Mouse (Mus musculus): Measurements from ENCODE around the gene Adgrl3. TPM values are rescaled to one million over a fixed set of nuclear protein-coding genes. Genes with fewer than 3 reads are reported as not detected.

Gene Adgrl3
- polyA plus RNA-seq, 1 experiment: 15.8 TPM

DNA sequence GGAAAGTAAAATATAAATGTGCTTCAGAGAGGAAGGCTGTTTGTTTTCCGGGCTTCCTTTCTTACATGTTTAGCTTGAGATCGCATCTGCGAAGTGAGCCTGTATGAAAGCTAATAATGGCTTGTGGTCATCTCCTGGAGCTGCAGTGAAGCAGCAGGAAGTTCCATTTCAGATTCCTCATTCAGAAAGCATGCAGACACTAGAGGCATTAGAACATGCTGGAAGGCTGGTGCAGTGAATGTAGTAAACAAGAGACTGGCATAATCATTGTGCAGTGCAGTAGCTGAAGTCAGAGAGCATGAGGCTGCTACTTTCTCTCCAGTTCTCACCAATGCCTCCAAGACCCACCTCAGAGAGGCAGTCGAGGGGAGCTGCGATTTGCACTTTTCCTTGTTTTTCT lies 601.2 kb downstream of the Adgrl3 start:
- H3K4me3 ChIP-seq: no peak overlapping the region

GRCm38 (mm10) chr5:81621715-81622114 lies 601.8 kb downstream of the Adgrl3 start:
- H3ac ChIP-seq (ENCODE audit: control insufficient read depth, insufficient read length): no peak overlapping the region
- H3K4me3 ChIP-seq: no peak overlapping the region
- H3K27me3 ChIP-seq (ENCODE audit: control insufficient read depth, insufficient read depth, insufficient read length): no peaks in the 10 kb centered on the region
- H3K79me2 ChIP-seq (ENCODE audit: control insufficient read depth, insufficient read depth): no peaks in the 10 kb centered on the region
- no peak for TF ChIP-seq MYOD1 (IDR thresholded peaks at IDR 0.05; ENCODE audit: control insufficient read depth in 1 of 3, insufficient read length in 2 of 3, low read depth in 2 of 3)
- TF ChIP-seq TCF3 (IDR thresholded peaks at IDR 0.05; ENCODE audit: insufficient read length, low read depth): no peak
- no peak for TF ChIP-seq SRF (IDR thresholded peaks at IDR 0.05; ENCODE audit: control insufficient read depth, insufficient read length, low read depth)
- TF ChIP-seq REST (IDR thresholded peaks at IDR 0.05; ENCODE audit: insufficient read depth, insufficient read length): no peak
- no peak for TF ChIP-seq TCF12 (IDR thresholded peaks at IDR 0.05; ENCODE audit: insufficient read depth, poor library complexity, severe bottlenecking)
- no peak for TF ChIP-seq MYOG (IDR thresholded peaks at IDR 0.05; ENCODE audit: control insufficient read depth in 1 of 3, insufficient read depth in 1 of 3, insufficient read length in 2 of 3, low read depth in 2 of 3)
- TF ChIP-seq USF1 (IDR thresholded peaks at IDR 0.05; ENCODE audit: low read depth): no peak
- no peaks in the 10 kb centered on the region for H3K36me3 ChIP-seq (ENCODE audit: control insufficient read depth, insufficient read depth)
- H3K4me2 ChIP-seq (ENCODE audit: low read depth): no peak overlapping the region

More for the DNA sequence above, 601.2 kb downstream of the Adgrl3 start:
- no peaks in the 10 kb centered on the region for H3K36me3 ChIP-seq (ENCODE audit: control insufficient read depth, insufficient read depth)
- H3ac ChIP-seq (ENCODE audit: control insufficient read depth, insufficient read length): no peak overlapping the region
- H3K27me3 ChIP-seq (ENCODE audit: control insufficient read depth, insufficient read depth, insufficient read length): no peaks in the 10 kb centered on the region
- no peak overlapping the region for H3K4me2 ChIP-seq (ENCODE audit: low read depth)
- TF ChIP-seq MAX (IDR thresholded peaks at IDR 0.05; ENCODE audit: low read depth) (no peak), POLR2AphosphoS2 (IDR thresholded peaks at IDR 0.05; ENCODE audit: insufficient read length, low read depth) (no peak), SRF (IDR thresholded peaks at IDR 0.05; ENCODE audit: control insufficient read depth, insufficient read length, low read depth) (no peak), CEBPB (IDR thresholded peaks at IDR 0.05; ENCODE audit: insufficient read depth, poor library complexity, severe bottlenecking) (no peak), MYOG (IDR thresholded peaks at IDR 0.05; ENCODE audit: control insufficient read depth in 1 of 3, insufficient read depth in 1 of 3, insufficient read length in 2 of 3, low read depth in 2 of 3) (no peak), POLR2A (IDR thresholded peaks at IDR 0.05; ENCODE audit: insufficient read length, low read depth) (no peak), USF1 (IDR thresholded peaks at IDR 0.05; ENCODE audit: low read depth) (no peak)
- H3K79me2 ChIP-seq (ENCODE audit: control insufficient read depth, insufficient read depth): no peaks in the 10 kb centered on the region

DNA sequence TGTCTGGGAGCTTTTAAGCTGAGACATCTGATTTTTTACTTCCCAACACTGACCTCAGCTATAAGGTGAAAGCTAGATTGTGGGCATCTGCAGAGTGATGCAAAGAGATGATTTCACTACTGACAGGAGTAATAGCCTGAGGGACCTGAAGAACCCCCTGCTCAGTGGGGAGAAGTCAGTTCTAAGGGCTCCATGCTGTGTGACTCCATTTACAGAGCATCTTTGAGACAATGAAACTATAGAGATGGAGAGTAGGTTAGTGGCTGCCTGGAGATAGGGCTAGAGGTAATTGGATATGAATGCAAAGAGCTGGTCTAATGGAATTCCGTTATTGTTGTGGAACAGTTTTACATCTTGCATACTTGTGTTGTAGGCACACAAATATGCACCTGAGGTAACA lies 603.9 kb downstream of the Adgrl3 start:
- TF ChIP-seq E2F4 (IDR thresholded peaks at IDR 0.05; ENCODE audit: insufficient read depth): no peak
- no peak for TF ChIP-seq MAX (IDR thresholded peaks at IDR 0.05; ENCODE audit: low read depth)
- TF ChIP-seq POLR2A (IDR thresholded peaks at IDR 0.05; ENCODE audit: insufficient read length, low read depth): no peak
- H3ac ChIP-seq (ENCODE audit: control insufficient read depth, insufficient read length): no peak overlapping the region
- no peaks in the 10 kb centered on the region for H3K27me3 ChIP-seq (ENCODE audit: control insufficient read depth, insufficient read depth, insufficient read length)
- H3K4me2 ChIP-seq (ENCODE audit: low read depth): no peak overlapping the region
- H3K4me3 ChIP-seq: no peak overlapping the region
- H3K79me2 ChIP-seq (ENCODE audit: control insufficient read depth, insufficient read depth): no peaks in the 10 kb centered on the region
- H3K36me3 ChIP-seq (ENCODE audit: control insufficient read depth, insufficient read depth): no peaks in the 10 kb centered on the region

DNA sequence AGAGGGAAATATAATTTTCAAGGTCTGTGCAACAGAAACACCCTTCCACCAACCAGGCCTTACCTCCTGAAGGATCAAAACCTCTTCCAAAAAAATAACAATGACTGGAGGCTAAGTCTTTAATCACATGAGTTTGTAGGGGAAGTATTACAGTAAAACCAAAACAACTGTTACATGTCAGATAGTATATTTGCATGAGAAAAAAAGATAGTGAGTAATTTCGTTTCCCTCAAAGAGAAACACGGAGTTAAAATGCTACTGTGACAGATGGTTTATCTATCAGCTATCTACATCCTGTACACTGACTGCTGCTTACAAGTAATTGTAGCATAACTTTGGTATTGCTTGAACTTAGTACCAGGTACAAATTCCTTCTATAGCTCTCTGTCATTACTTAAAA lies 616.2 kb downstream of the Adgrl3 start:
- H3ac ChIP-seq (ENCODE audit: control insufficient read depth, insufficient read length): no peak overlapping the region
- H3K4me2 ChIP-seq (ENCODE audit: low read depth): no peak overlapping the region
- H3K27me3 ChIP-seq (ENCODE audit: control insufficient read depth, insufficient read depth, insufficient read length): no peaks in the 10 kb centered on the region
- H3K4me3 ChIP-seq: no peak overlapping the region
- no peaks in the 10 kb centered on the region for H3K79me2 ChIP-seq (ENCODE audit: control insufficient read depth, insufficient read depth)
- no peaks in the 10 kb centered on the region for H3K36me3 ChIP-seq (ENCODE audit: control insufficient read depth, insufficient read depth)
- no peak for TF ChIP-seq REST (IDR thresholded peaks at IDR 0.05; ENCODE audit: insufficient read depth, insufficient read length)
- no peak for TF ChIP-seq POLR2A (IDR thresholded peaks at IDR 0.05; ENCODE audit: insufficient read length, low read depth)
- no peak for TF ChIP-seq TCF3 (IDR thresholded peaks at IDR 0.05; ENCODE audit: insufficient read length, low read depth)
- no peak for TF ChIP-seq MYOD1 (IDR thresholded peaks at IDR 0.05; ENCODE audit: control insufficient read depth in 1 of 3, insufficient read length in 2 of 3, low read depth in 2 of 3)
- no peak for TF ChIP-seq MYOG (IDR thresholded peaks at IDR 0.05; ENCODE audit: control insufficient read depth in 1 of 3, insufficient read depth in 1 of 3, insufficient read length in 2 of 3, low read depth in 2 of 3)

DNA sequence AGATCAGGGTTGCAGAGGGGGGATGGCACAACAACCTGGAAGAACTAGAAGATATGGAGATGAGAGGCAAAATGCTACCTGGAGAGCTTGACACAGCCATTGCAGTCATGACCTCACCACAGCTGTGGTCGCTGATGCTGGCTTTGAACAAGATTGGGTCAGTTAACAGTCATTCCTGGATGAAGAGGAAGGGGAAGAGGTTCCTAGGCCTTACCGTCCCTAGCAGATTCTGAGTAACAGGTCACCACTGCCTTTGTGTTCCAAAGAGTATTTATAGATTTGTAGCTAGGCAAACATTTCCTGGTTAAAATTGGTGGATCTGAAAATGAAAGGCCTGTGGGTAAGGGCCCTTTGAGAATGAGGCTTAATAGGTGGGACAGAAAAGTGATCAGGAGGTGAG lies 618.5 kb downstream of the Adgrl3 start:
- H3K4me2 ChIP-seq (ENCODE audit: low read depth): no peak overlapping the region
- no peaks in the 10 kb centered on the region for H3K79me2 ChIP-seq (ENCODE audit: control insufficient read depth, insufficient read depth)
- no peaks in the 10 kb centered on the region for H3K36me3 ChIP-seq (ENCODE audit: control insufficient read depth, insufficient read depth)
- TF ChIP-seq MYOD1 (IDR thresholded peaks at IDR 0.05; ENCODE audit: control insufficient read depth in 1 of 3, insufficient read length in 2 of 3, low read depth in 2 of 3) (no peak), REST (IDR thresholded peaks at IDR 0.05; ENCODE audit: insufficient read depth, insufficient read length) (no peak), MAX (IDR thresholded peaks at IDR 0.05; ENCODE audit: low read depth) (no peak), TCF12 (IDR thresholded peaks at IDR 0.05; ENCODE audit: insufficient read depth, poor library complexity, severe bottlenecking) (no peak), USF1 (IDR thresholded peaks at IDR 0.05; ENCODE audit: low read depth) (no peak), MYOG (IDR thresholded peaks at IDR 0.05; ENCODE audit: control insufficient read depth in 1 of 3, insufficient read depth in 1 of 3, insufficient read length in 2 of 3, low read depth in 2 of 3) (no peak), E2F4 (IDR thresholded peaks at IDR 0.05; ENCODE audit: insufficient read depth) (no peak), SRF (IDR thresholded peaks at IDR 0.05; ENCODE audit: control insufficient read depth, insufficient read length, low read depth) (no peak), TCF3 (IDR thresholded peaks at IDR 0.05; ENCODE audit: insufficient read length, low read depth) (no peak), POLR2AphosphoS2 (IDR thresholded peaks at IDR 0.05; ENCODE audit: insufficient read length, low read depth) (no peak), CEBPB (IDR thresholded peaks at IDR 0.05; ENCODE audit: insufficient read depth, poor library complexity, severe bottlenecking) (no peak), POLR2A (IDR thresholded peaks at IDR 0.05; ENCODE audit: insufficient read length, low read depth) (no peak)
- H3K4me3 ChIP-seq: no peak overlapping the region
- H3ac ChIP-seq (ENCODE audit: control insufficient read depth, insufficient read length): no peak overlapping the region
- H3K27me3 ChIP-seq (ENCODE audit: control insufficient read depth, insufficient read depth, insufficient read length): no peaks in the 10 kb centered on the region
